Mouse (Mus musculus) neutrophil, adult 83 days (primary cell): ENCODE data around the gene Pgbd1. TPM values are rescaled to one million over a fixed set of nuclear protein-coding genes. Genes with fewer than 3 reads are reported as not detected.

ENCODE experiments used
- total RNA-seq, 2 experiments: library from RNA; stranded (reverse); gene quantifications; one replicate each; pipeline ENCODE4 v1.2.4; 2023

The Pgbd1 gene
- not detected for total RNA-seq

GRCm38 (mm10) chr13:21440503-21441206 is at the start of gene Pgbd1:
TSS of gene Pgbd1 (minus strand) at chr13:21441058.

GRCm38 (mm10) chr13:21478759-21479670 is 38.2 kb upstream of the Pgbd1 start, which contains the start of the genes Zkscan4 and Gm10065:
TSS of gene Zkscan4 (plus strand) at chr13:21478907.
TSS of gene Gm10065 (minus strand) at chr13:21479441.

DNA sequence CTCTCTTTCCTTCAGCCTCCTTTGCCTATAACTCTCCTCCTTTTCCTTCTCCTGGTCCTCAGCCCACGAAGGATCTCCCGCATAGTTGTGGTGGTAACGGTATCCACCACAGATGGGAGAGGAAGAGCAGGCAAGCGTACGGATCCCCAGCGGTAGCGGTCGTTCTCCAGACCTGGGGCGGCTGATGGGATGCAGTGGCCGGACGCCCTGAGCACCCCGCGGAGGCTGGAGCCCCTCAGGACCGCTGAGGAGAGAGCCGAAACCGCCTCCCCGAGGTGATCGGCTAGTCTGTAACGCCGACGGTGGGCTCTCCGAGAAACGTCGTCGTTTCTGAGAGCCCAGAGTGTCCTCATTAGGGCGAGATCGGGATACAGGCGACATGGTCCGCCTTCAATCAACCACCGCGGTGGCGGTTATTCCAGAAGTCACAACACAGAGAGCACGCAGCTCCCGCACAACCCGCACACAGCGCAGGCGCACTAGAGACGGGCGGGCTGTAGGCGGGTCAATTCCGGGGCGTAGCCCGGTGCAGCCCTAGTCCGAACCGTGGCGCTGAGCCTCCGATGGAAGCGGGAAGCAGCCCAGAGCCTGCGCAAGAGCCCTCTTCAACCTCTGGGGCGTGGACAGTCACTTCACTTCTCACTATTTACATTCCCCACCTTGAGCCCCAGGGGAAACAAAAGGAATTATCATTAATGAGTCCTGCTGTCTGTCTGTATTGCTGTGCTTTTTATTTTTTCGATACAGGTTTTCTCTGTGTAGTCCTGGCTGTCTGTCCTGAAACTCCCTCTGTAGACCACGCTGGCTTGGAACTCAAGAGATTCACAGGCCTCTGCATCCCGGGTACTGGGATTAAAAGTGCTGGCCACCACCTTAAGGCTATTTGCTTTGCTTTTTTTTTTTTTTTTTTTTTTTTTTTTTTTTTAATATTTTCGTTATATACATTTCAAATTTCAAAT is 27.5 kb upstream of the Pgbd1 start, which contains the start of gene Nkapl:
Gene Nkapl (minus strand): TSS at position 449 of the 959 bp plus-strand sequence.

DNA sequence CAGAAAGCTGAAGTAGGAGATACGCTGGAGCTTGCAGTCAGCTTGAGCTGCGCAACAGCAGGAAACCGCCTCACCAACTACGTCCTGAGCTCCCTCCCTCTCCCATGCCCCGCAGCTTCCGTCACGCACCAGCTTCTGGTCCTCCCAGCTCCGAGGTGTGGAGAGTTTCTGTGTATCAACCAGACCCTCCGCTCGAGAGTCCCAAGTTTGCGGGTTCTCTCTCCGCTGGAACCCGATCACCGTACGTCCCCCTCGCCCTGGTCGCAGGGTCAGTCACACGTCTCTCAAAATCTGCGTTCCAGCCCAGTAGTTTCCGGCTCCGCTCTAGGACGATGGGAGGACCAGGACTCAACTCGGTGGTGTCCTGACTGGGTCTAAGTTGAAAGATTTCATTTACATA is 12.6 kb upstream of the Pgbd1 start, which contains the start of gene Zscan26:
Gene Zscan26 (minus strand): TSS at position 282 of the 400 bp plus-strand sequence.

DNA sequence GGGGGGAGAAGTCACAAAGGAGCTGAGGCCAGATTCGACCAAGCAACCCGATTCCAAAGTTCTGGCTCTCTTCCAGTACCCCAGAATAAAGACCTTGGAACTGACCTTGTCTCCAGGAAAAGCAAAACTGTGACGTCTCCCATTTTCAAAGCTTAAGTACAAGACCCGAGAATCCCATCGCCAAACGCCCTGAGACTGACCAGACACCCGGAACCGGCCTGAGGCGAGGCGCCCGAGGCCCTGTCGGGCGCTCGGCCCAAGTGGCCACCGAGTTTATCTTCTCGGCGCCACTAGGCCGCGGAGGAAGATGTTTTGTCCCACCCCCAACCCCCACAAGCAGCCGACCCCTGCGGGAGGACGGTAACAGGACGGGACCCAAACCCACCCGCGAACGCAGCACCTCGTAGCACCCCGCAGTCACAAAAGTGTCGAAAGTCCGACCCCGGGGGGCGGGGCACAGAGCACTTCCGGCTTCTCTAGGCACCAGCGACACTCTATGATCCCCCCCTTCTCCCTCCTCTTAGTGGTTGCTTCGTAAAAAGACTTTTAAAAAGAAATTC is 38.5 kb downstream of the Pgbd1 start, which contains the start of gene Zkscan3:
Gene Zkscan3 (minus strand): TSS at position 469 of the 560 bp plus-strand sequence.

Other genes with a start within 250 kb of the Pgbd1 start
- gene Gpx5, start 148.3 kb downstream of the Pgbd1 start, total RNA-seq, result not detected
- not detected for gene Gpx6, start 128.9 kb downstream of the Pgbd1 start, total RNA-seq
- gene Olfr1367, start 94.1 kb downstream of the Pgbd1 start, total RNA-seq, result not detected
- 1 to 10 TPM; 2.3 to 2.9 TPM for gene Zscan12, start 78.2 kb downstream of the Pgbd1 start, total RNA-seq
- 10 to 100 TPM; 23.5 to 24.5 TPM for gene Zkscan3, start 38.3 kb downstream of the Pgbd1 start, total RNA-seq
- 1 to 10 TPM; 8.4 to 9.1 TPM for gene Zscan26, start 12.7 kb upstream of the Pgbd1 start, total RNA-seq
- not detected for gene Nkapl, start 27.5 kb upstream of the Pgbd1 start, total RNA-seq
- under 1 TPM in 1 of 2 experiments, not detected in 1; 0.22 TPM for gene Zkscan4, start 37.8 kb upstream of the Pgbd1 start, total RNA-seq
- not detected for gene Gm10065, start 38.4 kb upstream of the Pgbd1 start, total RNA-seq
- gene AK157302, start 54.2 kb upstream of the Pgbd1 start, total RNA-seq, result 1 to 10 TPM; 2.4 to 2.7 TPM
- gene Gm11273, start 60.4 kb upstream of the Pgbd1 start, total RNA-seq, result 10 to 100 TPM; 11.5 to 12.9 TPM
- 1 to 10 TPM; 2.4 to 3.9 TPM for gene Zkscan8, start 90.1 kb upstream of the Pgbd1 start, total RNA-seq
- gene Olfr1366, start 101.8 kb upstream of the Pgbd1 start, total RNA-seq, result not detected
- not detected for gene Olfr1535, start 118.8 kb upstream of the Pgbd1 start, total RNA-seq
- gene Olfr1364, start 140.7 kb upstream of the Pgbd1 start, total RNA-seq, result not detected
- not detected for gene Olfr1362, start 173.0 kb upstream of the Pgbd1 start, total RNA-seq
- gene Olfr11, start 201.5 kb upstream of the Pgbd1 start, total RNA-seq, result not detected
- gene Olfr1361, start 222.3 kb upstream of the Pgbd1 start, total RNA-seq, result not detected
- not detected for gene Olfr1360, start 236.3 kb upstream of the Pgbd1 start, total RNA-seq